Mouse (Mus musculus) B cell, adult 62 days (primary cell): ENCODE data around the gene Gm12117. TPM values are rescaled to one million over a fixed set of nuclear protein-coding genes. Genes with fewer than 3 reads are reported as not detected.

Experiments
- total RNA-seq: library from RNA; stranded (reverse); gene quantifications from 4 replicates; pipeline ENCODE4 v1.2.4, GENCODE M21; 2023

Gm12117 gene
- total RNA-seq: not detected in 4 replicates

DNA sequence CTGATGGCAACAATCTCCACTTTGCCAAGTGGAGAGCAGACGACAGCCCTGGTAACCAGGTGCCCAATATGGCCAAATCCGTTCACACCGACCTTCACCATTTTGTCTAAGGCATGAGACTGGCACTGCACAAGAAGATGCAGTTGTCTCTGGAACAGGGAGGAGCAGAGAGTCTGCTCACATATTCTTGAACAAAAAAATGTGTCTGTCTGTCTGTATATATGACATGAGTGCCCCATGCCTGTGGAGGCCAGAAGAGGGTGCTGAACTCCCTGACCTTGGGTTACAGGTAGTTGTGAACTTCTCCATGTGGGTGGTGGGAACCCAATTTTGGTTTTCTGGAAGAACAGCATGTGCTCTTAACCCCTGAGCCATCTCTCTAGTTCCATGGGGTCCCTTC, at the start of gene Gm12117:
TSS of gene Gm12117 (minus strand) at position 101 of the 400 bp plus-strand sequence.

Other genes starting within 250 kb of the Gm12117 start
- gene Fgf18, start 129.3 kb downstream of the Gm12117 start, total RNA-seq: not detected in 4 replicates
- 468 to 550 TPM (median 522 TPM) in 4 replicates for gene Npm1, start 113.5 kb downstream of the Gm12117 start, total RNA-seq
- gene Tlx3, start 73.1 kb downstream of the Gm12117 start, total RNA-seq: not detected in 4 replicates
- 0.18 TPM in 1 of 4 replicates, not detected in the others for gene Ranbp17, start 237.0 kb upstream of the Gm12117 start, total RNA-seq